Mouse (Mus musculus) heart, postnatal 4 days (tissue): ENCODE results near the gene Ttyh1. TPM values are rescaled to one million over a fixed set of nuclear protein-coding genes. Genes with fewer than 3 reads are reported as not detected.

ENCODE experiments used
- DNase-seq: peaks from one replicate; pipeline ENCODE4 v3.0.0; 2021
- total RNA-seq, 2 experiments: library from RNA; stranded (reverse); gene quantifications; 2 replicates each; pipeline ENCODE4 v1.2.3; 2021

The Ttyh1 gene
- 1 to 10 TPM; 1.1 to 2.1 TPM for total RNA-seq

- DNase-seq, result no peak
Measured at GRCm38 (mm10) chr7:4119344-4119902, at the start of gene Ttyh1. Gene Ttyh1, plus strand, starts transcription at chr7:4119408.

GRCm38 (mm10) chr7:4071066-4071465, 48.1 kb upstream of the Ttyh1 start:
- DNase-seq, result no peak

GRCm38 (mm10) chr7:4073144-4073543, 46.1 kb upstream of the Ttyh1 start:
- no peak for DNase-seq

GRCm38 (mm10) chr7:4079511-4079910, 39.7 kb upstream of the Ttyh1 start:
- DNase-seq, result no peak

- DNase-seq, result no peak
Measured at GRCm38 (mm10) chr7:4080552-4080951, 38.7 kb upstream of the Ttyh1 start.

GRCm38 (mm10) chr7:4081706-4082105, 37.5 kb upstream of the Ttyh1 start:
- no peak for DNase-seq

GRCm38 (mm10) chr7:4082804-4083203, 36.4 kb upstream of the Ttyh1 start:
- no peak for DNase-seq

- no peak for DNase-seq
Measured at GRCm38 (mm10) chr7:4084161-4084560, 35.0 kb upstream of the Ttyh1 start.

GRCm38 (mm10) chr7:4085562-4085961, 33.6 kb upstream of the Ttyh1 start:
- DNase-seq, result no peak

GRCm38 (mm10) chr7:4087238-4087895, 31.8 kb upstream of the Ttyh1 start:
- no peak for DNase-seq

GRCm38 (mm10) chr7:4087896-4088480, 31.2 kb upstream of the Ttyh1 start:
- no peak for DNase-seq

GRCm38 (mm10) chr7:4088679-4089078, 30.5 kb upstream of the Ttyh1 start:
- DNase-seq, result no peak

- DNase-seq, result no peak
Measured at GRCm38 (mm10) chr7:4091170-4091569, 28.0 kb upstream of the Ttyh1 start.

- no peak for DNase-seq
Measured at GRCm38 (mm10) chr7:4098301-4098700, 20.9 kb upstream of the Ttyh1 start.

GRCm38 (mm10) chr7:4098832-4099231, 20.4 kb upstream of the Ttyh1 start:
- DNase-seq, result no peak

- DNase-seq, result no peak
Measured at GRCm38 (mm10) chr7:4101144-4101543, 18.1 kb upstream of the Ttyh1 start.

- DNase-seq, result peak; percentile 31
Measured at GRCm38 (mm10) chr7:4103411-4103810, 15.8 kb upstream of the Ttyh1 start.

GRCm38 (mm10) chr7:4111766-4112165, 7.4 kb upstream of the Ttyh1 start:
- no peak for DNase-seq

GRCm38 (mm10) chr7:4117050-4117814, 2.0 kb upstream of the Ttyh1 start:
- no peak for DNase-seq

- DNase-seq, result no peak
Measured at GRCm38 (mm10) chr7:4119976-4120921, 1.0 kb downstream of the Ttyh1 start.

- no peak for DNase-seq
Measured at GRCm38 (mm10) chr7:4122076-4122768, 3.0 kb downstream of the Ttyh1 start.

- DNase-seq, result no peak
Measured at GRCm38 (mm10) chr7:4122783-4123182, 3.6 kb downstream of the Ttyh1 start.
